Mouse (Mus musculus) macrophage (primary cell): ENCODE results near the gene Slc1a5. TPM values are rescaled to one million over a fixed set of nuclear protein-coding genes. Genes with fewer than 3 reads are reported as not detected.

Experiments
- H3K27ac ChIP-seq: fragments of 350-480 bp; formaldehyde crosslinking; 2 replicates; pipeline ENCODE4 v1.9.0; 2021
- H3K36me3 ChIP-seq: fragments of 350-480 bp; formaldehyde crosslinking; 2 replicates; pipeline ENCODE4 v1.9.0; 2021; ENCODE audit errors: inconsistent target
- H3K4me3 ChIP-seq: fragments of 350-480 bp; formaldehyde crosslinking; 2 replicates; pipeline ENCODE4 v1.9.0; 2021; ENCODE audit errors: inconsistent target
- H3K79me2 ChIP-seq: fragments of 350-480 bp; formaldehyde crosslinking; 2 replicates; pipeline ENCODE4 v1.9.0; 2021; ENCODE audit errors: inconsistent target
- WGBS: methylation state at CpG from one replicate; pipeline ENCODE4 v1.1.7; 2026; ENCODE audit warnings: inconsistent platforms; ENCODE audit not compliant: missing documents; 5-methylcytosine and 5-hydroxymethylcytosine counted together
- polyA plus RNA-seq: library from polyadenylated mRNA; stranded (reverse); fragments of 250-400 nt; gene quantifications from 3 replicates; pipeline ENCODE4 v1.2.4, GENCODE M21; 2018; ENCODE audit warnings: inconsistent platforms

Slc1a5 gene
- polyA plus RNA-seq, 1 experiment from 2014 or later, result 4.0 TPM

DNA sequence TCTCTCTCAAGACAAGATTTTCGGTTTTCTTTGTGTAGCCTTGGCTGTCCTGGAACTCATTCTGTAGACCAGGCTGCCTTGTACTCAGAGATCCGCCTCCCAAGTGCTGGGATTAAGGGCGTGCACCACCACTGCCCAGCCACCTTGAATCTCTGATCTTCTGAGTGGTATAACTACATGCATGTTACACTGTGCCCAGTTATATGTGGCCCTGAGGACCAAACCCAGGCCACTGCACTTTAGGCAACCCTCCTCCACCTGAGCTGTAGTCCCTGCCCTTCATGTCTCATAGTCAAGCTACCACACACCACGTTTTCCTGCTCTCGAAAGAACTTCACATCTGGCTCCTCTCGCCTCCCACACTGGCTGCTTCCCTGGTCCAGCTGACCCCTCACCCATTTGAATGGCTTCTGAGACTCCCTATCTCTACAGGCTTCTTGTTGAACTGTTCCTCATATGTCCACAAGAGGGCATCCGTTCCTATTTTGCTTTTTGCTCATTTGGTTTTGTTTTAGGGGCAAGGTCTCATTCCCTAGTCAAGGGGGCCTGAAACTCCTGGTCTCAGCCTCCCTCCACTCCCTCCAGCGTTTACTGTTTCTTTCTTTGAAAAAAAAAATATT, 23.4 kb downstream of the Slc1a5 start:
- Histone ChIP-seq H3K27ac (no peak overlapping the region), H3K4me3 (no peak overlapping the region), H3K36me3 (no peaks in the 10 kb centered on the region), H3K79me2 (no peaks in the 10 kb centered on the region)
- WGBS, result 34% methylated on average over 8 of the region's 8 CpGs

DNA sequence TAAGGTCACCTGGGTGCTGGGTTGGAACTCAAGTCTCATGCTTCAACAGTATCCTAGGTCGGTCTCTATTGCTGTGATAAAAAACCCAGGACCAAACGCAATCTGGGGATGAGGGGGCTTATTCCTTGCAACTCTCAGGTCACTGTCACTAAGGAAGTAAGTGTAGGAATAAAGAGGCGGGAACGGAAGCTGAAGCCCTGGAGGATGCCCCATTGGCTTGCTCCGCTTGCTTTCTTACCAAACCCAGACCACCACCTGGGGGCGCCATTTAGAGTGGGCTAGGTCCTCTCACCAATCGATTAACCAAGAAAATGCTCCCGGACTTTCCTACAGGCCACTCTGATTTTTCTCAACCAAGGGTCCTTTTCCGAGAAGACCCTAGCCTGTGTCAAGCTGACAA, 26.8 kb downstream of the Slc1a5 start:
- H3K79me2 ChIP-seq, result no peaks in the 10 kb centered on the region
- H3K27ac ChIP-seq, result no peak overlapping the region
- 91% methylated on average over 9 of the region's 9 CpGs for WGBS
- no peak overlapping the region for H3K4me3 ChIP-seq
- H3K36me3 ChIP-seq, result 0 out of 2 replicates have a peak, but pooled peaks cover 5% of the 10 kb centered on the region

DNA sequence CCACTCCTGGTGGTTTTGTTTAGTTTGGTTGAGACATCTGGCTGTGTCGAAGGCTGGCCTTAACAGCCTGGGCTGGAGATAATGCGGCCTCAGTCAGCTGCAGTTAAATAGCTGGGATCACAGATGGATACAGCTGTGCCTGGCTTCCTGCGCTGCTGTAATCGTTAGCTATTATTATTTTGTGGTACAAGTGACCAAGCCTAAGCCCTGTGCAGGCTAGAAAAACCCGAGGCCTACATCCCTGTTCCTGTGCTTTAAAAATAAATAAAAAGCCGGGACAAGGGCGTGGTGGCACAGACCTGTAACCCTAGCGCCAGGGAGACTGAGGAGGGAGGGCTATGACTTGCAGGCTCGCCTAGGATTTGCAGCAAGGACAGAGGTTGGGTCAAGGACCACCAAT, 27.5 kb downstream of the Slc1a5 start:
- Histone ChIP-seq H3K36me3 (0 out of 2 replicates have a peak, but pooled peaks cover 7% of the 10 kb centered on the region), H3K27ac (no peak overlapping the region), H3K4me3 (no peak overlapping the region), H3K79me2 (no peaks in the 10 kb centered on the region)
- 92% methylated on average over 9 of the region's 9 CpGs for WGBS

DNA sequence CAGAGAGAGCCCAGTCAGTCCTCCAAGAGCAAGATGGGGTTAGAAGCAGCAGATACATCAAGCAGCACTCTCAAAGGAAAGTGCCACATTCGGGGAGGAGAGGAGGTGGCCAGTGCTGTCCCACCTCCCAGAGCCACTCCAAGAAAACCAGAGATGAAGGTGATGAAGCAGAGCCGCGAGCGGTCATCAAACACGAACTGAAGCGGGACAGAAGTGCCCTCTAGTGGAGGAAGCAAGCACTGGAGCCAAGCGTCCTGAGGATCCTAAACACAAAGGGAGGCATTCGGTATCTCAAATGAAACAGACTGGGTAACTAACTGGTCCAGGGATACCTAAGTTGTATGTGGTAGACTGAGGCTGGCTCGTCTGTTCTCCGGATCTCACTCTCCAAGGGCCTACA, 28.6 kb downstream of the Slc1a5 start:
- H3K4me3 ChIP-seq, result no peak overlapping the region
- 0 out of 2 replicates have a peak, but pooled peaks cover 9% of the 10 kb centered on the region for H3K36me3 ChIP-seq
- no peak overlapping the region for H3K27ac ChIP-seq
- 66% methylated on average over 10 of the region's 10 CpGs for WGBS
- no peaks in the 10 kb centered on the region for H3K79me2 ChIP-seq

DNA sequence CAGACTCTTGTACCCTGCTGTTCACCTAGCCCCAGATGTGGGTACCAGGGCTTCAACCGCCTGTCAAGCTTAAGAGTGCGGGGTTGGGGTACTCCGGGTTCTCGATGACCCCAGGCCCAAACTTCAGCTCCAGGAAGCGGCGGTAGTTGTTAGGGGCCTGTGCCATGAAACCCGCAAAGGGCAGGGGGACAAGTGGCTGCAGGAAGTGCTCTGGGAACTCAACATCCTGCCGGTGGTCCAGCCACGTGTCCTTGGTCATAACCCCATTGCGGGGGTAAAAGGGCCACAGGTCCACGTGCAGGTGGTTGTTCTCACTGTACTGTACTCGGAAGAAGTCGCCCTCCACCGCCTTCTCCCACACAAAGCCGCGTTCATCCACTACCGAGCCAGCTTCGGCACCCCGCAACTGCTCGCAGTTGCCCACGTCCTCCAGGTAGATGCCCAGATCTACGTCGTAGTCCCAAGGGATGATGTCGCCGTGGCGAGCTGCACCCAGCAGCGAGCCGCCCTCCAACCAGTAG, 29.3 kb downstream of the Slc1a5 start:
- no peak overlapping the region for H3K4me3 ChIP-seq
- H3K36me3 ChIP-seq, result 0 out of 2 replicates have a peak, but pooled peaks cover 9% of the 10 kb centered on the region

DNA sequence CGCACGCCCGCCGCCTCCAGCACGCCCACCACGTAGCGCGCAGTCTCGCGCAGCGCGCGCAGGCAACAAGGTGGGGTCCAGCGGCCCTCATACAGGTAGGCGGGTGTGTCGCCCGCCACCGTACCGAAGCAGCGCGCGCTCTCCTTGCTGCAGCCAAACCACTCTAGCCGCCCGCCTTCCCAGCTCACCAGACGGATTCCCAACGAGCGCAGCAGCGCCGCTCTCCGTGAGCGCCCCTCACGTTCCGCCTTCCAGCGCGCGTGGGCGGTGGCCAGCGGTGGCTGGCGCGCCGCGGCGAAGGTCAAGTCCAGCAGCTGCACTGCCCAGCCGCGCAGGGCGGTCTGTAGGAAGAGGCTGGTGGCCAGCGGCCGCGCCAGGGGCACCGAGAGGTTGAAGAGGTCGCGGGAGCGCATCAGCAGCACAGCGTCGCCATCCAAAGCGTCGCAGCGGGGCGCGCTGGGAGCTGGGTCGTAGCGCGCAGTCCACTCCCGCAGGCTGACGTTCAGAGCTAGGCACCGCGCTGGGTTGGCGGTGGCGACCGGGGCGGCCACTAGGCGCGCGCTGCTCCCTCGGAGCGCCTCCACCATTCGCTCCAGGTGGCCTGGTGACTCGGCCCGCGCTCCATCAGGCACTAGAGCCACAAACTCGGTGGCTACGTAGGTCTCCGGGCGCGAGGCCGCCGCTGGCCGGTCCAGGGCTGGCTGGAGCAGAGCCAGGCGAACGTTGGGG, 29.9 kb downstream of the Slc1a5 start:
- Histone ChIP-seq H3K27ac (no peak overlapping the region), H3K36me3 (0 out of 2 replicates have a peak, but pooled peaks cover 9% of the 10 kb centered on the region), H3K79me2 (no peaks in the 10 kb centered on the region; the same call in 1 of the 2 replicates), H3K4me3 (no peak overlapping the region)
- WGBS, result 96% methylated on average over 58 of the region's 90 CpGs

More for the DNA sequence above, 29.3 kb downstream of the Slc1a5 start:
- Histone ChIP-seq H3K27ac (no peak overlapping the region), H3K79me2 (no peaks in the 10 kb centered on the region; the same call in 1 of the 2 replicates)
- WGBS, result 94% methylated on average over 27 of the region's 28 CpGs

DNA sequence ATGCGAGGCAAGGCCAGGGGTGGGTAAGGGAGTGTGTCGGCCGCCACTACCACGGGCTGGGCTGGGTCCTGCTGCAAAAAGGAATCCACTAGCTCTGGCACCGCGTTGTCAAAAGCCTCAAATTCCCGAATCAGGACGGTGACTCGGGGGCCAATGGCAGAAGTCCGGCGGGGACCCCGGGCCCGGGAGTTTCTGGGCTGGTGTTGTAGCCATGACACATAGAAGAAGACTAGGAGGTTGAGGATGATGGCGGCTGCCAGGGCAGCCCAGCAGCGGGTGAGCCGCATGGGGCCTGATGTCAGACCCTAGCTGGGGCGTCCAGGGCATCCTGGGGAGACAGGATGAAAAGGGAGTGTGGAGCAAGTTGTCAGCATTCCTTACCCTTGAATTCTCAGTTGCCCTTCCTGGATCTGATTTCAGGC, 30.5 kb downstream of the Slc1a5 start:
- 93% methylated on average over 17 of the region's 17 CpGs for WGBS
- Histone ChIP-seq H3K27ac (no peak overlapping the region), H3K4me3 (no peak overlapping the region), H3K36me3 (0 out of 2 replicates have a peak, but pooled peaks cover 9% of the 10 kb centered on the region), H3K79me2 (peaks cover under 1% of the 10 kb centered on the region; the same call in 1 of the 2 replicates)

DNA sequence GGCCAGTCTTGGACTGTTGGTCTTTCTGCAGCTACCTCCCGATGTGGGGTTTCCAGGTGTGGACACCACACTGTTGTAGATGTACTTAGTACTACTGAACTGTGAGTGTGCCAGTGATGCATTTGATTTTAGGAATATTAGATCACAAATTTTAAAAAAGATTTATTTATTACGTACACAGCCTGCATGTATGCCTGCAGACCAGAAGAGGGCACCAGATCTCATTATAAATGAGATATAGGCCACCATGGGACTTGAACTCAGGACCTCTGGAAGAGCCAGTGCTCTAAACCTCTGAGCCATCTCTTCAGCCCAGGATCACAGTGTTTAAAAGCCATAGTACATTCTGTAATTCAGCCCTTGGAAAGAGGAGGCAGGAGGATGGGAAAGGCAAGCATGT, 31.4 kb downstream of the Slc1a5 start:
- Histone ChIP-seq H3K79me2 (peaks cover 9% of the 10 kb centered on the region), H3K27ac (no peak overlapping the region), H3K36me3 (0 out of 2 replicates have a peak, but pooled peaks cover 9% of the 10 kb centered on the region), H3K4me3 (no peak overlapping the region)
- WGBS, result 76% methylated on average over 2 of the region's 2 CpGs

DNA sequence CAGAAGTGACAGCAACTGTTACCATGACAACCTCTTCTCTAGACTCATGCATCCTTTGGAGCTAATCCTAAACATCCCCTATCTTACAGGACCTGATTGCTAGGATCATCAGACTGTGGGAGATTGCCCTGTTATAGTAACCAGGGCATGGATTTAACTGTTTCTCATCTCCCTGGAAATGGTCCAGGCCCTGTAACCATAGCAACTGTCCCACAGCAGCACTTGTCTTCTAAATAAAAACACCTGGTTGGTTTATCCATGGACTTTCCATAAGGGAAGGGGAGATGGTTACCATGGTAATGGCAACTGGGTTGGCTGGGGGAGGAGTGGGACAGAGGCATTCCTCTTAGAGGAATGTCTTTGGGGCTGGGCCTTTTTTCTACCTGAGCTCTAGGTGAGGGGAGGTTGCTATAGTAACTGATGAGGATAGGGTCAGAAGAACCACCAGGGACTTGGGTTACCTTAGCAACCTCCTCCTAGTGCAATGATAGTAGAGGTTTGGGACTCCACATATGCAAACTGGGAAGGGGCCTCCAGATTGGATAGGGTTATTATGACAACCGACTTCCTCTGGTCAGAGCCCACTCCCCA, 34.3 kb downstream of the Slc1a5 start, which contains the start of gene Strn4:
Strn4 (plus strand) TSS at position 539 of the 591 bp plus-strand sequence.
- Histone ChIP-seq H3K27ac (peak within 1 kb of the TSS; percentile 37; the same call in 1 of the 2 replicates), H3K79me2 (peaks cover 37% of the 10 kb centered on the region), H3K36me3 (0 out of 2 replicates have a peak, but pooled peaks cover 5% of the 10 kb centered on the region), H3K4me3 (peak within 1 kb of the TSS; percentile 90)
- WGBS, result 0% methylated on average over 1 of the region's 1 CpGs

DNA sequence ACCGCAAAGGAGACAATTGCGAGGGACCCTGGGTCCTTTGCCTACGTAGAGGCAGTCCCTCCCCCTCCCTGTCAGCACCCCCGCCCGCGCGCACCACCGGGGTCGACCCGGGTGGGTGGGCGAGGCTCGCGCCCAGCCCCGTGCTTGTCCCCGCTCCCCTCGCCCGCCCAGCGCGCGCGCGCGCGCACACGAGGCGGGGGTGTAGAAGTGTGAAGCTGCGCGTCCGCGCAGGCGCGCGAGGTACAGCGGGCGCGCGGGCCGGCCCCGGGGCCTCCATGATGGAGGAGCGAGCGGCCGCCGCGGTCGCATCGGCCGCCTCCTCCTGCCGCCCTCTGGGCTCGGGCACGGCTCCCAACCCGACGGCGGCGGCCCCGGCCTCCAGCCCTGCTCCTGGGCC, 34.9 kb downstream of the Slc1a5 start:
- 0 out of 2 replicates have a peak, but pooled peaks cover 5% of the 10 kb centered on the region for H3K36me3 ChIP-seq
- under 1% methylated on average over 53 of the region's 55 CpGs for WGBS

DNA sequence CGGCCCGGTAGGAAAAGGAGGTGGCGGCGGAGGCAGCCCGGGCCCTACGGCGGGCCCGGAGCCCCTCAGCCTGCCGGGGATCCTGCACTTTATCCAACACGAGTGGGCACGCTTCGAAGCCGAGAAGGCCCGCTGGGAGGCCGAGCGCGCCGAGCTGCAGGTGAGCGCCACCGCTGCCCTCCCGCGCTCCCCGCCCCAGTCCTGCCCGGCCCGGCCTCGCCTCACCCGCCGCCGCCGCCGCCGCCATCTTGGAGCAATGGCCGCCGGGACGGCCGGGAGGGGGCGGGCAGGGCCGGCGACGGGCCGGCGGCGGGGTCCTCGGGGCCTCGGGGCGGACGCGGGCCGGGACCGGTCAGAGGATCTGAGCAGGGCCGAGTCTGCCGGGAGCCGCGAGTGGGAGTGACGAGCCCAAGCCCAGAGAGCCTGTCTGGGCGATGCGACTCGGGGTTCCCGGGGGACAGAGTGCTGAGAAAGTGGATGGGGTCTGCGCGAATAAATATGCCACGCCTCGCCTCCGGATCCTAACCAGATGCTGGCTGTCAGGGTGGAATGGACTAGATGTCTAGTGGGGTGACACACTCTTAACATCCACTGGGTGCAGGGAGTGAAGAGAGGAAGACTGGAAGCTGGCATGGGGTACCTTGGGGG, 35.5 kb downstream of the Slc1a5 start, which contains the start of gene Fkrp:
Fkrp (minus strand) TSS at position 258 of the 648 bp plus-strand sequence.
- peak within 1 kb of the TSS; percentile 90 for H3K4me3 ChIP-seq
- H3K36me3 ChIP-seq, result 0 out of 2 replicates have a peak, but pooled peaks cover 5% of the 10 kb centered on the region
- peak within 1 kb of the TSS; percentile 37; the same call in 1 of the 2 replicates for H3K27ac ChIP-seq
- 1% methylated on average over 50 of the region's 64 CpGs for WGBS
- H3K79me2 ChIP-seq, result peaks cover 47% of the 10 kb centered on the region

More for the DNA sequence above, 34.9 kb downstream of the Slc1a5 start:
- H3K27ac ChIP-seq, result no peak overlapping the region
- H3K4me3 ChIP-seq, result peak overlapping the region; percentile 21; the same call in 1 of the 2 replicates
- H3K79me2 ChIP-seq, result peaks cover 42% of the 10 kb centered on the region

DNA sequence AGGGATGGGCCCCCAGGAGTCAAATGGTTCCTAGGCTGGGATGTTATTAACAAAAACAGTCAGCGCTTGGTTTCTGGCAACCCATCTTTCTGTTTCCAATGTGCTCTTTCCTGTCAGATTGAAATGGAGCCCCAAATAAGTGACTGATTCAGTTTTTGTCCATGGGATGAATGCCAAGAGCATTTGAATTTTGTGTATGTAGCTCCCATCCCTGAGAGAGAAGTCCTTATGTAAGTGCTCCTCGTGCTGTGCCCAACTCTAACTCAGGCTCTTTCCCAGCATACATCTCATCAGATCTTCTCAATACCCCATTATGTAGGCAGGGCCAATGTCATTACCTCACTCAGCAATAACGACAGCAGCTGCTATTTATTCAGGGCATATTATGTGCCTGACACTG, 36.6 kb downstream of the Slc1a5 start:
- WGBS, result 71% methylated on average over 3 of the region's 3 CpGs
- H3K36me3 ChIP-seq, result 0 out of 2 replicates have a peak, but pooled peaks cover 5% of the 10 kb centered on the region
- H3K79me2 ChIP-seq, result peaks cover 58% of the 10 kb centered on the region
- H3K4me3 ChIP-seq, result peak overlapping the region; percentile 90; the same call in 1 of the 2 replicates
- no peak overlapping the region for H3K27ac ChIP-seq

DNA sequence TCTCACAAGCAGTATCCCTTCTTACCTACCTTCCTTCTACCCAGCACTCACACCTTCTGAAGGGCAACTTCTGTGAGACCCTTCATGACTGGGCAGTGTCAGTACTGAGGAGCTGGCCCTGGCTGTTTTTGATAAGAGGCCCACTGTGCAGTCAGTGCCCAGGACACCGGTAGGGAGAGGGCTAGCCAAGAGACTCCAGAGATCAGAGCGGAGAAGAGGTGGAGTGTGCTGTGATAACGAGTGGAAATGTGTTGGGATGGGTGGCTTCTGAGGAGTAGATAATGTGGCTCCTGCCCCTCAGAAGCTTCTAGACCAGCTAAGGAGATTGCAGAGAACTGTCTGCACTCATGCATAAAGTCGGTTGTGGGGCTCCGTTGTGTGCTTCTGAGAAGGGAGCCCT, 38.7 kb downstream of the Slc1a5 start:
- H3K4me3 ChIP-seq, result no peak overlapping the region
- WGBS, result 88% methylated on average over 5 of the region's 5 CpGs
- H3K27ac ChIP-seq, result peak overlapping the region; percentile 41
- peaks cover 15% of the 10 kb centered on the region for H3K36me3 ChIP-seq
- H3K79me2 ChIP-seq, result peaks cover 79% of the 10 kb centered on the region

DNA sequence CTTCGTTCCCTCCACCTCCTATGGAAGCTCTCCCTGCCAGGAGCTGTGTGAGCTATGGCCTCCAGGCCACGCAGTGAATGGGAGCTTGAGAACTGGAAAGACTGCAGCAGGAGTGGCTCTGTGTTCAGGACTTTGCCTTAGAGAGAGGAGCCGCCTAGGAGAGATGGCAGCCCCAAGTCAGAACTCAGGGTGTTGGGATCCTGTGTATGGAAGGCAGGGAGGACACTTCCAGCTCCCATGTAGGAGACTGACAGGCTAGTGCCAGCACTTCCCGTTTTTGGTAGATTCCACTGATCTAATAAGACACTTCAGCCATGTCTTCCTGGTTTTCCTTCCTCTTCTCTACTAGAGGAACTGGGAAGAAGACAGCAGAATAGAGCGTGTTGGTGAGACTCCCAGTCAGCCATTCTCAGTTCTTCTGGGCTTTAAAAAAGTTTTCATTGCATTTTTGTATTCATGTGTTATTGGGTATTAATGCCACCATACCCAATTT, 39.2 kb downstream of the Slc1a5 start:
- Histone ChIP-seq H3K4me3 (no peak overlapping the region), H3K79me2 (peaks cover 84% of the 10 kb centered on the region), H3K27ac (peak overlapping the region; percentile 41), H3K36me3 (peaks cover 15% of the 10 kb centered on the region)
- WGBS, result 51% methylated on average over 5 of the region's 5 CpGs
